Mouse (Mus musculus) CH12.LX (cell line): Measurements from ENCODE around the gene Gnb1. TPM values are rescaled to one million over a fixed set of nuclear protein-coding genes. Genes with fewer than 3 reads are reported as not detected.

Experiments
- DNase-seq: peaks from one replicate; pipeline ENCODE4 v3.0.0-alpha.2; 2013; ENCODE audit errors: extremely low read depth
- H3K27ac ChIP-seq: 2 replicates; pipeline ENCODE4 v1.5.1; 2012; ENCODE audit warnings: low read depth, mild to moderate bottlenecking, control low read depth, moderate library complexity; ENCODE audit not compliant: insufficient read depth
- H3K27me3 ChIP-seq: replicated peaks from 2 replicates; pipeline ENCODE3; 2012; ENCODE audit warnings: inconsistent platforms
- H3K36me3 ChIP-seq, 2 experiments: replicated peaks in 1 of 2; 2 replicates each; pipeline versions ENCODE3 to v1.6.1; 2012; ENCODE audit warnings: inconsistent platforms in 1 of 2, low read length in 1 of 2, mild to moderate bottlenecking in 1 of 2, mixed read lengths in 1 of 2, moderate library complexity in 1 of 2; ENCODE audit not compliant: control insufficient read depth in 1 of 2, insufficient read depth in 1 of 2
- H3K4me1 ChIP-seq, 2 experiments: 2 replicates each; pipeline ENCODE4 v1.6.1; 2012; ENCODE audit warnings: inconsistent platforms in 1 of 2, moderate library complexity in 1 of 2; ENCODE audit not compliant: insufficient read depth in 2 of 2, control insufficient read depth in 1 of 2
- H3K4me2 ChIP-seq: 2 replicates; pipeline ENCODE4 v1.6.1; 2012; ENCODE audit warnings: low read depth, mild to moderate bottlenecking, control low read depth; ENCODE audit not compliant: poor library complexity, insufficient read depth, severe bottlenecking
- H3K4me3 ChIP-seq, 3 experiments: fragments of 150-350 bp in 1 of 3; sonication (generic) in 1 of 3; replicated peaks in 1 of 3; 2 replicates each; pipeline versions ENCODE3 to v1.5.1; 2011 to 2012; ENCODE audit warnings: low read depth in 2 of 3, low read length in 2 of 3, mild to moderate bottlenecking in 2 of 3, moderate library complexity in 2 of 3, control low read depth in 1 of 3, improper control_type of control experiment in 1 of 3, inconsistent platforms in 1 of 3, mixed read lengths in 1 of 3; ENCODE audit not compliant: poor library complexity in 1 of 3
- H3K79me2 ChIP-seq: replicated peaks from 2 replicates; pipeline ENCODE4 v1.6.1; 2012; ENCODE audit warnings: mild to moderate bottlenecking, moderate library complexity; ENCODE audit not compliant: control insufficient read depth, poor library complexity, insufficient read depth, severe bottlenecking; ENCODE audit errors: extremely low read depth
- H3K9ac ChIP-seq: 2 replicates; pipeline ENCODE4 v1.6.1; 2012; ENCODE audit warnings: low read depth, mild to moderate bottlenecking, control low read depth, moderate library complexity; ENCODE audit not compliant: insufficient read depth
- H3K9me3 ChIP-seq: replicated peaks from 2 replicates; pipeline ENCODE3; 2012; ENCODE audit warnings: low read length, inconsistent platforms, mixed read lengths
- BHLHE40 ChIP-seq: IDR thresholded peaks from 2 replicates; pipeline ENCODE4 v1.6.1; 2011; ENCODE audit warnings: mild to moderate bottlenecking, low read depth, low read length, improper control_type of control experiment
- CHD1 ChIP-seq: IDR thresholded peaks from 2 replicates; pipeline ENCODE4 v1.6.1; 2012; ENCODE audit warnings: low read depth, low read length, improper control_type of control experiment, inconsistent platforms
- CHD2 ChIP-seq: IDR thresholded peaks from 2 replicates; pipeline ENCODE4 v1.6.1; 2011; ENCODE audit warnings: low read length, improper control_type of control experiment
- CTCF ChIP-seq, 2 experiments: IDR thresholded peaks in 1 of 2; conservative IDR thresholded peaks in 1 of 2; 2 replicates each; pipeline ENCODE4 v1.5.1; 2011 to 2012; ENCODE audit warnings: low read depth in 2 of 2, low read length in 2 of 2, improper control_type of control experiment in 1 of 2, inconsistent platforms in 1 of 2, mild to moderate bottlenecking in 1 of 2, moderate library complexity in 1 of 2
- E2F4 ChIP-seq: IDR thresholded peaks from 2 replicates; pipeline ENCODE4 v1.6.1; 2011; ENCODE audit warnings: low read depth, low read length, improper control_type of control experiment; ENCODE audit not compliant: insufficient replicate concordance
- ELF1 ChIP-seq: IDR thresholded peaks from 2 replicates; pipeline ENCODE4 v1.6.1; 2014; ENCODE audit warnings: low read depth, mild to moderate bottlenecking, inconsistent platforms, low read length, improper control_type of control experiment
- EP300 ChIP-seq: IDR thresholded peaks from 2 replicates; pipeline ENCODE4 v1.6.1; 2011; ENCODE audit warnings: low read length, improper control_type of control experiment
- ETS1 ChIP-seq: conservative IDR thresholded peaks from 2 replicates; pipeline ENCODE4 v1.6.1; 2012; ENCODE audit warnings: low read depth, mild to moderate bottlenecking, inconsistent platforms, low read length, improper control_type of control experiment, moderate library complexity
- GABPA ChIP-seq: IDR thresholded peaks from 2 replicates; pipeline ENCODE4 v1.6.1; 2012; ENCODE audit warnings: low read depth, low read length, improper control_type of control experiment, inconsistent platforms; ENCODE audit not compliant: insufficient replicate concordance
- HCFC1 ChIP-seq: IDR thresholded peaks from 2 replicates; pipeline ENCODE4 v1.6.1; 2012; ENCODE audit warnings: low read depth, mild to moderate bottlenecking, inconsistent platforms, low read length, improper control_type of control experiment
- IRF4 ChIP-seq: IDR thresholded peaks from 2 replicates; pipeline ENCODE4 v1.6.1; 2014; ENCODE audit warnings: low read depth, mild to moderate bottlenecking, inconsistent platforms, low read length, improper control_type of control experiment
- JUN ChIP-seq: IDR thresholded peaks from 2 replicates; pipeline ENCODE4 v1.6.1; 2011; ENCODE audit warnings: low read depth, mild to moderate bottlenecking, low read length, improper control_type of control experiment, moderate library complexity; ENCODE audit not compliant: insufficient read depth
- JUND ChIP-seq: conservative IDR thresholded peaks from 2 replicates; pipeline ENCODE4 v1.6.1; 2011; ENCODE audit warnings: low read depth, low read length, improper control_type of control experiment
- KAT2A ChIP-seq: IDR thresholded peaks from 2 replicates; pipeline ENCODE4 v1.6.1; 2012; ENCODE audit warnings: low read length, improper control_type of control experiment, inconsistent platforms; ENCODE audit not compliant: insufficient replicate concordance
- MAFK ChIP-seq: IDR thresholded peaks from 2 replicates; pipeline ENCODE4 v1.6.1; 2011; ENCODE audit warnings: low read length, improper control_type of control experiment; ENCODE audit not compliant: insufficient replicate concordance
- MAX ChIP-seq: IDR thresholded peaks from 2 replicates; pipeline ENCODE4 v1.6.1; 2011; ENCODE audit warnings: low read length, improper control_type of control experiment
- MAZ ChIP-seq: IDR thresholded peaks from 2 replicates; pipeline ENCODE4 v1.6.1; 2012; ENCODE audit warnings: low read depth, mild to moderate bottlenecking, inconsistent platforms, low read length, improper control_type of control experiment, moderate library complexity
- MEF2A ChIP-seq: IDR thresholded peaks from 2 replicates; pipeline ENCODE4 v1.6.1; 2014; ENCODE audit warnings: low read depth, mild to moderate bottlenecking, inconsistent platforms, low read length, improper control_type of control experiment, borderline replicate concordance
- MXI1 ChIP-seq: IDR thresholded peaks from 2 replicates; pipeline ENCODE4 v1.6.1; 2011; ENCODE audit warnings: mild to moderate bottlenecking, low read depth, low read length, improper control_type of control experiment
- MYC ChIP-seq: IDR thresholded peaks from 2 replicates; pipeline ENCODE4 v1.6.1; 2011; ENCODE audit warnings: low read depth, mild to moderate bottlenecking, improper control_type of control experiment, low read length
- NELFE ChIP-seq: IDR thresholded peaks from 2 replicates; pipeline ENCODE4 v1.6.1; 2011; ENCODE audit warnings: low read depth, low read length, improper control_type of control experiment
- NRF1 ChIP-seq: IDR thresholded peaks from 2 replicates; pipeline ENCODE4 v1.6.1; 2014; ENCODE audit warnings: low read depth, mild to moderate bottlenecking, inconsistent platforms, low read length, improper control_type of control experiment, moderate library complexity
- PAX5 ChIP-seq: IDR thresholded peaks from 2 replicates; pipeline ENCODE4 v1.6.1; 2012; ENCODE audit warnings: low read length, inconsistent platforms, mixed read lengths
- POLR2A ChIP-seq: IDR thresholded peaks from 2 replicates; pipeline ENCODE4 v1.6.1; 2011; ENCODE audit warnings: low read depth, mild to moderate bottlenecking, improper control_type of control experiment, low read length
- POLR2AphosphoS2 ChIP-seq: IDR thresholded peaks from 2 replicates; pipeline ENCODE4 v1.6.1; 2011; ENCODE audit warnings: low read depth, low read length, improper control_type of control experiment
- RAD21 ChIP-seq: IDR thresholded peaks from 2 replicates; pipeline ENCODE4 v1.6.1; 2011; ENCODE audit warnings: low read depth, mild to moderate bottlenecking, low read length, improper control_type of control experiment, moderate library complexity
- RCOR1 ChIP-seq: conservative IDR thresholded peaks from 2 replicates; pipeline ENCODE4 v1.6.1; 2012; ENCODE audit warnings: low read depth, mild to moderate bottlenecking, inconsistent platforms, low read length, improper control_type of control experiment
- SIN3A ChIP-seq: IDR thresholded peaks from 2 replicates; pipeline ENCODE4 v1.6.1; 2012; ENCODE audit warnings: low read length, improper control_type of control experiment, inconsistent platforms
- SMC3 ChIP-seq: IDR thresholded peaks from 2 replicates; pipeline ENCODE4 v1.6.1; 2011; ENCODE audit warnings: low read depth, low read length, improper control_type of control experiment
- TBP ChIP-seq: conservative IDR thresholded peaks from 2 replicates; pipeline ENCODE4 v1.6.1; 2011; ENCODE audit warnings: low read depth, low read length, improper control_type of control experiment
- TCF12 ChIP-seq: IDR thresholded peaks from 2 replicates; pipeline ENCODE4 v1.6.1; 2014; ENCODE audit warnings: low read depth, mild to moderate bottlenecking, inconsistent platforms, low read length, improper control_type of control experiment
- UBTF ChIP-seq: IDR thresholded peaks from 2 replicates; pipeline ENCODE4 v1.6.1; 2012; ENCODE audit warnings: low read depth, mild to moderate bottlenecking, inconsistent platforms, low read length, improper control_type of control experiment, moderate library complexity
- USF1 ChIP-seq: IDR thresholded peaks from 2 replicates; pipeline ENCODE4 v1.6.1; 2014; ENCODE audit warnings: low read depth, mild to moderate bottlenecking, inconsistent platforms, low read length, improper control_type of control experiment
- USF2 ChIP-seq: conservative IDR thresholded peaks from 2 replicates; pipeline ENCODE4 v1.6.1; 2011; ENCODE audit warnings: low read depth, low read length, improper control_type of control experiment
- ZC3H11A ChIP-seq: IDR thresholded peaks from 2 replicates; pipeline ENCODE4 v1.6.1; 2012; ENCODE audit warnings: low read depth, mild to moderate bottlenecking, inconsistent platforms, low read length, improper control_type of control experiment
- ZKSCAN1 ChIP-seq: IDR thresholded peaks from 2 replicates; pipeline ENCODE4 v1.6.1; 2012; ENCODE audit warnings: low read depth, inconsistent platforms, low read length, improper control_type of control experiment, borderline replicate concordance
- ZMIZ1 ChIP-seq: IDR thresholded peaks from 2 replicates; pipeline ENCODE4 v1.6.1; 2012; ENCODE audit warnings: low read depth, mild to moderate bottlenecking, inconsistent platforms, low read length, improper control_type of control experiment
- ZNF384 ChIP-seq: IDR thresholded peaks from 2 replicates; pipeline ENCODE4 v1.6.1; 2012; ENCODE audit warnings: low read depth, low read length, improper control_type of control experiment, inconsistent platforms
- dilution Hi-C: fragments of 300-500 bp; cut with MboI; formaldehyde crosslinking; loops from 2 replicates; pipeline ENCODE4 v1.14.3; 2020; ENCODE audit warnings: low sequenced_read_pairs; ENCODE audit not compliant: extremely low pct_unique_long_range_greater_than_20kb, extremely low pct_ligation_motif_present
- in situ Hi-C: fragments of 300-500 bp; cut with MboI; formaldehyde crosslinking; loops from 3 replicates; pipeline ENCODE4 v1.14.3; 2019; ENCODE audit warnings: low sequenced_read_pairs, low pct_ligation_motif_present, low pct_unique_long_range_greater_than_20kb, mixed read lengths
- polyA plus RNA-seq: library from polyadenylated mRNA; unstranded; fragments of >175 nt; gene quantifications from 2 replicates; pipeline ENCODE4 v1.2.1, GENCODE M21; 2012; ENCODE audit warnings: low read depth; ENCODE audit not compliant: insufficient read length
- total RNA-seq, 2 experiments: library from RNA; depleted of rRNA; stranded (reverse); fragments of 300-350 nt in 1 of 2; fragments of >200 nt in 1 of 2; gene quantifications; 2 replicates each; pipeline ENCODE4 v1.2.3; 2012 to 2014

Gene Gnb1
- total and polyA plus RNA-seq, 3 experiments, result 88.0 to 407 (median 134) TPM

GRCm38 (mm10) chr4:155481381-155482124 lies 9.6 kb upstream of the Gnb1 start:
- dilution Hi-C loops, result no loop called here
- in situ Hi-C loops, result loop anchor here (5.0 to 10.0 kb wide), 2 partner anchors 86 to 213 kb away; partner anchors contain the start of gene Fndc10
- no peaks in the 10 kb centered on the region for H3K27me3 ChIP-seq
- no peaks in the 10 kb centered on the region for H3K79me2 ChIP-seq
- peak; percentile 86 for DNase-seq
- peaks cover 21 to 51% of the 10 kb centered on the region in 2 experiments for H3K4me1 ChIP-seq
- TF ChIP-seq NELFE (peak; percentile 58; the same call in 1 of the 2 replicates), RCOR1 (no peak), MXI1 (peak; percentile 15), MYC (peak; percentile 60; the same call in 1 of the 2 replicates), SMC3 (peak; percentile 98), HCFC1 (no peak), CTCF (conservative IDR thresholded peaks at IDR 0.05 in 1 of 2, IDR thresholded peaks at IDR 0.05 in 1 of 2; ENCODE audit: low read depth in 2 of 2, low read length in 2 of 2) (peak; percentile 61 to 99), TCF12 (peak; percentile 70), PAX5 (no peak), JUN (no peak), IRF4 (peak; percentile 79), CHD1 (no peak), MAZ (peak; percentile 83; the same call in 1 of the 2 replicates), USF1 (no peak), NRF1 (peak; percentile 50; the same call in 1 of the 2 replicates), EP300 (peak; percentile 15; the same call in 1 of the 2 replicates), ZMIZ1 (no peak), MAX (no peak), SIN3A (peak; percentile 81), UBTF (no peak), POLR2AphosphoS2 (no peak), JUND (no peak), BHLHE40 (no peak), ZC3H11A (peak; percentile 96), ETS1 (no peak; the same call in 1 of the 2 replicates), MAFK (no peak), MEF2A (0 out of 2 replicates have a peak, but pooled peaks have one; percentile 28), USF2 (no peak), POLR2A (no peak; the same call in 1 of the 2 replicates), KAT2A (no peak), GABPA (no peak), ELF1 (peak; percentile 95), RAD21 (no peak; the same call in none of the 2 replicates), ZKSCAN1 (no peak), CHD2 (0 out of 2 replicates have a peak, but pooled peaks have one; percentile 27), TBP (no peak), E2F4 (no peak), ZNF384 (peak; percentile 43; the same call in 1 of the 2 replicates)
- H3K36me3 ChIP-seq, result no peaks in the 10 kb centered on the region
- H3K9ac ChIP-seq, result peak overlapping the region; percentile 77
- peak overlapping the region; percentile 63 for H3K4me2 ChIP-seq
- H3K9me3 ChIP-seq, result no peaks in the 10 kb centered on the region
- H3K4me3 ChIP-seq, result peak overlapping the region in 2 of 3 experiments; percentile 23 to 42
- H3K27ac ChIP-seq, result peak overlapping the region; percentile 97
